Mouse (Mus musculus) testis, adult 2 months (tissue): Measurements from ENCODE around the gene Hoxb4.

ENCODE experiments used
- CTCF ChIP-seq: fragments of 200-500 bp; IDR thresholded peaks from 2 replicates; pipeline ENCODE4 v1.5.1; 2012; ENCODE audit warnings: low read depth, mild to moderate bottlenecking, inconsistent platforms, low read length, moderate library complexity; ENCODE audit not compliant: control insufficient read depth, insufficient read depth, insufficient replicate concordance
- POLR2A ChIP-seq: fragments of 200-500 bp; IDR thresholded peaks from 2 replicates; pipeline ENCODE4 v1.6.1; 2012; ENCODE audit warnings: low read depth, mild to moderate bottlenecking, inconsistent platforms, low read length, moderate library complexity; ENCODE audit not compliant: control insufficient read depth

DNA sequence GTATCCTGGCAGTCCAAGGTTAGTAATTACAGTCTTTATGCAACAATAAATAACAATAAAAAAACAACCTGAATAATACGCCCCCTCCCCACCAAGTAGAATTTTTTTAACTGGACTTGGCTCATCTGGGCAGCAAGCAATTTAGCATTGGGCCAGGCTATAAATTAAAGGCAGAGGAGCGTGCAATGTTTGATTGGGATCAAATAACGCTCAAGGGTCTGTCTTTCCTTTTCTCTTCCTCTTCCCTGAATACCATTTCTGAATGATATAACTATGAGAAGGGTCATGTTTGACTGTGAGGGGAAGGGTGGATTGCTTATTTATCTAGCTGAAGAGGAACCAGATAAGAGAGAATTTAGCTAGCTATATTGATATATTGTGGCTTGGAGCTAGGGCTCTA lies 30.9 kb downstream of the Hoxb4 start:
- no peak for TF ChIP-seq CTCF
- TF ChIP-seq POLR2A: no peak
